Mouse (Mus musculus) myocyte (in vitro differentiated cells): ENCODE results near the gene Rdx. TPM values are rescaled to one million over a fixed set of nuclear protein-coding genes. Genes with fewer than 3 reads are reported as not detected.
A peak's percentile ranks its signal among the peaks of the same experiment; 100 is the strongest.

Experiments used
- H3K27me3 ChIP-seq: one replicate; pipeline ENCODE4 v1.6.1; 2011; ENCODE audit not compliant: control insufficient read depth, insufficient read depth, insufficient read length
- H3K36me3 ChIP-seq: one replicate; pipeline ENCODE4 v1.6.1; 2011; ENCODE audit not compliant: control insufficient read depth, insufficient read depth
- H3K4me2 ChIP-seq: one replicate; pipeline ENCODE4 v1.6.1; 2011; ENCODE audit warnings: low read depth, control low read depth
- H3K4me3 ChIP-seq: one replicate; pipeline ENCODE4 v1.5.1; 2011; ENCODE audit warnings: mild to moderate bottlenecking, control low read depth, moderate library complexity
- H3K79me2 ChIP-seq: one replicate; pipeline ENCODE4 v1.6.1; 2011; ENCODE audit not compliant: control insufficient read depth, insufficient read depth
- H3ac ChIP-seq: one replicate; pipeline ENCODE4 v1.6.1; 2011; ENCODE audit not compliant: control insufficient read depth, insufficient read length
- CEBPB ChIP-seq: IDR thresholded peaks from 2 replicates; pipeline ENCODE4 v1.6.1; 2011; ENCODE audit warnings: mild to moderate bottlenecking, moderate library complexity; ENCODE audit not compliant: poor library complexity, insufficient read depth, severe bottlenecking
- E2F4 ChIP-seq: IDR thresholded peaks from one replicate; pipeline ENCODE4 v1.6.1; 2011; ENCODE audit warnings: mild to moderate bottlenecking, control low read depth, moderate library complexity; ENCODE audit not compliant: insufficient read depth
- MAX ChIP-seq: IDR thresholded peaks from one replicate; pipeline ENCODE4 v1.6.1; 2011; ENCODE audit warnings: low read depth, mild to moderate bottlenecking, control low read depth
- MYOD1 ChIP-seq, 3 experiments: IDR thresholded peaks; one replicate each; pipeline ENCODE4 v1.6.1; 2011; ENCODE audit warnings: control low read depth in 2 of 3, low read depth in 2 of 3, mild to moderate bottlenecking in 2 of 3, moderate library complexity in 1 of 3; ENCODE audit not compliant: insufficient read length in 2 of 3, control insufficient read depth in 1 of 3
- MYOG ChIP-seq, 3 experiments: IDR thresholded peaks; one replicate each; pipeline ENCODE4 v1.6.1; 2011; ENCODE audit warnings: control low read depth in 2 of 3, low read depth in 2 of 3, mild to moderate bottlenecking in 2 of 3; ENCODE audit not compliant: insufficient read length in 2 of 3, control insufficient read depth in 1 of 3, insufficient read depth in 1 of 3
- POLR2A ChIP-seq: IDR thresholded peaks from one replicate; pipeline ENCODE4 v1.6.1; 2011; ENCODE audit warnings: low read depth, mild to moderate bottlenecking, control low read depth, moderate library complexity; ENCODE audit not compliant: insufficient read length
- POLR2AphosphoS2 ChIP-seq: IDR thresholded peaks from one replicate; pipeline ENCODE4 v1.6.1; 2011; ENCODE audit warnings: low read depth, control low read depth; ENCODE audit not compliant: insufficient read length
- REST ChIP-seq: IDR thresholded peaks from one replicate; pipeline ENCODE4 v1.6.1; 2011; ENCODE audit warnings: mild to moderate bottlenecking, control low read depth, moderate library complexity; ENCODE audit not compliant: insufficient read depth, insufficient read length
- SRF ChIP-seq: IDR thresholded peaks from one replicate; pipeline ENCODE4 v1.6.1; 2011; ENCODE audit warnings: low read depth; ENCODE audit not compliant: control insufficient read depth, insufficient read length
- TCF12 ChIP-seq: IDR thresholded peaks from one replicate; pipeline ENCODE4 v1.6.1; 2011; ENCODE audit warnings: mild to moderate bottlenecking, control low read depth; ENCODE audit not compliant: poor library complexity, insufficient read depth, severe bottlenecking
- TCF3 ChIP-seq: IDR thresholded peaks from one replicate; pipeline ENCODE4 v1.6.1; 2011; ENCODE audit warnings: low read depth, control low read depth; ENCODE audit not compliant: insufficient read length
- USF1 ChIP-seq: IDR thresholded peaks from one replicate; pipeline ENCODE4 v1.6.1; 2011; ENCODE audit warnings: low read depth, mild to moderate bottlenecking, control low read depth, moderate library complexity
- polyA plus RNA-seq: library from polyadenylated mRNA; unstranded; fragments of >200 nt; fragmentation: generic; extraction: Trizol; gene quantifications from one replicate; pipeline ENCODE4 v1.2.1, GENCODE M21; 2012; ENCODE audit warnings: missing spikeins

Gene Rdx
- polyA plus RNA-seq, 1 experiment = 28.7 TPM

GRCm38 (mm10) chr9:52041657-52042056 is 5.3 kb upstream of the Rdx start:
- TF ChIP-seq MAX (no peak), MYOD1 (IDR thresholded peaks at IDR 0.05; ENCODE audit: control insufficient read depth in 1 of 3, insufficient read length in 2 of 3, low read depth in 2 of 3) (no peak), TCF12 (no peak), TCF3 (no peak), E2F4 (no peak)
- Histone ChIP-seq H3K4me2 (no peak overlapping the region), H3K36me3 (no peaks in the 10 kb centered on the region), H3K79me2 (no peaks in the 10 kb centered on the region), H3K4me3 (no peak overlapping the region), H3K27me3 (no peaks in the 10 kb centered on the region), H3ac (no peak overlapping the region)

DNA sequence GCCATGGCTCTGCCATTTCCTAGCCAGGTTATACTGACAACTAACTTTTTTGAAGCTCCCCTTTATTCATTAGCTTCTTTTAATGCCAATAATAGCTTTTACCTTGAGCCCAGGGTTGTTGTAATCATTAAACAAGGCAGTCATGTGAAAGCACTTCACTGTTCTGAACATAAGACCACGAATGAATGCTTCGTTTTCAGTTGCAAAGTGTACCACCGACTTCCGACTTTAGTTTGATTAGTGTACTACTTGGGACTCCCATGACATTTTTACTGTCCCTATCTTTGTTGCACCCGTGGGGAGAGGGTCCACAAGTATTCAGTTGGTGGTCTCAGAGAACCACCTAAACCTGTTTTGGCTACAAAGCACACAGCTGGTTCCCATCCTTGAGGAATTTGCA is 287 bp upstream of the Rdx start:
- H3ac ChIP-seq = no peak overlapping the region
- no peak overlapping the region for H3K4me2 ChIP-seq
- H3K27me3 ChIP-seq = no peaks in the 10 kb centered on the region
- H3K4me3 ChIP-seq = peak overlapping the region; percentile 42
- TF ChIP-seq REST (no peak), POLR2AphosphoS2 (no peak), MAX (no peak), E2F4 (no peak), TCF12 (no peak)
- H3K79me2 ChIP-seq = peaks cover 31% of the 10 kb centered on the region
- H3K36me3 ChIP-seq = no peaks in the 10 kb centered on the region

DNA sequence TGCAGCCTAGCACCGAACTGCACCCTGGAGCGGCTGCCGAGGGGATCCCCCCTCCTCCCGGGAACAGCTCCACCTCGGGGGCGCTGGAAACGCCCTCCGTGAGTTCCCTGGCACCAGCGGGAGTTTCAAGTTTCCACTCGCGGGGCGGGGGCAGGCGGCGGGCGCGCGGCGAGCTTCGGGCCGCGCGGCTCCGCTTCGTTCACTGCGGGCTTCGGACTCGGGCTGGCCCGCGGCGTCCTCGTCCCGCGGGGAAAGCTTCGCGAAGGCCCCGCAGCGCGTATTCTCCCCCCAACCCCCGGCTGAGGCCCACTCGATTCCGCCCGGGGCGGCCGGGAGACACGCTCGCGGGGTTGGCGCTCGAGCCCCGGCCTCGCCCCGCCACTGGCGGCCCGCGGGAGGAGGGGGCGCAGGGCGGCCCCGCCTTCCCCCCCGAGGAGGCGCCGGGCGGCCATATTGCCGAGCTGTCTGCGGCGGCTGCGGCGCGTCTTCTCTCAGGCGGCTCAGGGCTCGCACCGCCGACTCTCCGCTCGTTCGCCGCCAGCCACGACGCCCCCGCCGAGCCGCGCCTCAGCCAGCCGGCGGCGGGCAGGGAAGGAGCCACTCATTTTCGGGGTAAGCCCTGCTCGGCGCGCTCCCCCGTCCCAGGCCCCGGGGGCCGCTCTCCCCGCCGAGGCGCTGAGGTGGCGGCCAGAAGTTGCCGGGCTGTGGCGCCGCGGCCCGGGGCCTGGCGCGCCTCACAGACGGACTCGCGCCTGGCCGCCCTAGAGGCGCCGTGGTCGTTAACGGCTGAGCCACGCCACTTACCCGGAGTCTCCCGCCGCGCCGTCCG is 1.1 kb downstream of the Rdx start:
- no peaks in the 10 kb centered on the region for H3K27me3 ChIP-seq
- peak overlapping the region; percentile 99 for H3ac ChIP-seq
- H3K4me3 ChIP-seq = peak overlapping the region; percentile 42
- TF ChIP-seq E2F4 = peak; percentile 76
- TF ChIP-seq MYOG (IDR thresholded peaks at IDR 0.05; ENCODE audit: control insufficient read depth in 1 of 3, insufficient read depth in 1 of 3, insufficient read length in 2 of 3, low read depth in 2 of 3) = no peak
- TF ChIP-seq POLR2A = peak; percentile 65
- no peak for TF ChIP-seq REST
- no peak for TF ChIP-seq TCF3
- TF ChIP-seq USF1 = no peak
- peak; percentile 61 for TF ChIP-seq POLR2AphosphoS2
- TF ChIP-seq MYOD1 (IDR thresholded peaks at IDR 0.05; ENCODE audit: control insufficient read depth in 1 of 3, insufficient read length in 2 of 3, low read depth in 2 of 3) = peak in 1 of 3 experiments; percentile 27
- TF ChIP-seq MAX = no peak
- TF ChIP-seq CEBPB = no peak
- TF ChIP-seq TCF12 = no peak
- no peak for TF ChIP-seq SRF
- peak overlapping the region; percentile 75 for H3K4me2 ChIP-seq
- H3K79me2 ChIP-seq = peaks cover 45% of the 10 kb centered on the region
- no peaks in the 10 kb centered on the region for H3K36me3 ChIP-seq

DNA sequence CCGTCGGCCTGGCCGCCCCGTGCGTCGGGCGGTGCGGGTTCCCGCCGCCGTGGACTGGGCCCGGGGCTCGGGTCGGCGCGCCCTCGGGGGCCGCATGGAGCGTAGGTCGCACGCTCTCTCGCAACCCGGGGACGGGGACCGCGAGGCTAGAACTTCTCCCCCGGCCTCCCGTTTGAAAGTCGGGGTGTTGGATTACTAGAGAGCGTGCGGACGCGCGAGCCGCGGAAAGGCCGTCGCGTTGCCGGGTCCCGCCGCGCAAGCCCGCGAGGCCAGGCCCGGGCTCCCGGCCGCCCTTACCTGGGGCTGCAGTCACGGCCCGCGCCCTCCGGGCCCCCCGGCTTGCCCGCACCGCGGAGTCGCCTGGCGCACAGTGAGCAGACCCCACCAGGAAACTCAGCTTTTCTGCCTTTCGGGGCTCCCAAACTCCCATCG is 1.7 kb downstream of the Rdx start:
- Histone ChIP-seq H3K4me2 (peak overlapping the region; percentile 71), H3ac (peak overlapping the region; percentile 99), H3K79me2 (peaks cover 51% of the 10 kb centered on the region), H3K4me3 (peak overlapping the region; percentile 42), H3K36me3 (no peaks in the 10 kb centered on the region), H3K27me3 (no peaks in the 10 kb centered on the region)
- TF ChIP-seq MYOG (IDR thresholded peaks at IDR 0.05; ENCODE audit: control insufficient read depth in 1 of 3, insufficient read depth in 1 of 3, insufficient read length in 2 of 3, low read depth in 2 of 3) (no peak), POLR2A (no peak), USF1 (no peak)

DNA sequence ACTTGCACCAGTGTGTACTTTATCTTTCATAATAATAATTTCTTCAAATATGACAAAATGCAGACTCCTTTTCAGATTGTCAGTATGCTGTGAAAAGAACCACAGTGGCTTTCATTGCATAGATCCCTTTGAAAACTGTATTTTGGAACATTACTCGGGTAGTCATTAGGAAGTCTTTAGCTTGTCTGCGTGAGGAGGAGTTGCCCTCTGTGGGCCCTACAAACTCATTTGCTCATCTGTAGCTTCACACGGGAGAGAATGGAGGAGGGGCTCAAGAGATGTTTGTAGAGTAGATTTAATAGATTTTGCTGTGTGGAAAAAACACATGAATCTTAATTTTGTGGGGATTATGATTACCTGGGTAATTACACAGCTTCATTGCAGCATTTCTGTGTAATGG is 2.6 kb downstream of the Rdx start:
- peaks cover 61% of the 10 kb centered on the region for H3K79me2 ChIP-seq
- peak overlapping the region; percentile 71 for H3K4me2 ChIP-seq
- H3ac ChIP-seq = no peak overlapping the region
- H3K36me3 ChIP-seq = no peaks in the 10 kb centered on the region
- peak overlapping the region; percentile 42 for H3K4me3 ChIP-seq
- H3K27me3 ChIP-seq = no peaks in the 10 kb centered on the region
- no peak for TF ChIP-seq CEBPB
